Mouse (Mus musculus) lung, embryonic 16.5 days (tissue): ENCODE results near the gene Gm8369. TPM values are rescaled to one million over a fixed set of nuclear protein-coding genes. Genes with fewer than 3 reads are reported as not detected.

Experiments
- ATAC-seq: fragments of 200-750 bp; cut with Nextera tagmentation; 2 replicates; pipeline ENCODE4 v1.8.0; 2017; ENCODE audit warnings: low read depth, mild to moderate bottlenecking, moderate library complexity
- H3K27ac ChIP-seq: fragments of 300-500 bp; sonication (generic); 2 replicates; pipeline ENCODE4 v1.5.1; 2014; ENCODE audit warnings: mild to moderate bottlenecking, control low read depth, low read length
- H3K27me3 ChIP-seq: fragments of 300-500 bp; sonication (generic); 2 replicates; pipeline ENCODE4 v1.6.1; 2014; ENCODE audit warnings: low read depth, low read length, mixed read lengths; ENCODE audit not compliant: control insufficient read depth, insufficient read depth
- H3K36me3 ChIP-seq: fragments of 300-500 bp; sonication (generic); 2 replicates; pipeline ENCODE4 v1.6.1; 2014; ENCODE audit warnings: low read length; ENCODE audit not compliant: control insufficient read depth, insufficient read depth
- H3K4me1 ChIP-seq: fragments of 300-500 bp; sonication (generic); replicated peaks from 2 replicates; pipeline ENCODE4 v1.6.1; 2014; ENCODE audit warnings: low read length, mixed read lengths; ENCODE audit not compliant: control insufficient read depth, insufficient read depth
- H3K4me2 ChIP-seq: fragments of 300-500 bp; sonication (generic); 2 replicates; pipeline ENCODE4 v1.6.1; 2014; ENCODE audit warnings: low read depth, low read length, control low read depth
- H3K4me3 ChIP-seq: fragments of 300-500 bp; sonication (generic); 2 replicates; pipeline ENCODE4 v1.5.1; 2014; ENCODE audit warnings: mild to moderate bottlenecking, low read length, control low read depth
- H3K9ac ChIP-seq: fragments of 300-500 bp; sonication (generic); 2 replicates; pipeline ENCODE4 v1.6.1; 2014; ENCODE audit warnings: low read length, control low read depth
- H3K9me3 ChIP-seq: fragments of 300-500 bp; sonication (generic); 2 replicates; pipeline ENCODE4 v1.6.1; 2016; ENCODE audit warnings: low read length; ENCODE audit not compliant: control insufficient read depth
- WGBS: fragments of 180-500 bp; shearing (Covaris S2); extraction: QIAGEN DNeasy Blood & Tissue Kit; methylation state at CpG from one replicate; pipeline ENCODE4 v1.1.7; 2014; 5-methylcytosine and 5-hydroxymethylcytosine counted together
- polyA plus RNA-seq: library from polyadenylated mRNA; unstranded; fragments of >200 nt; fragmentation: Nextera tagmentation; extraction: Ambion mirVana; gene quantifications from 2 replicates; pipeline ENCODE4 v1.2.1, GENCODE M21; 2015

The Gm8369 gene
- polyA plus RNA-seq, 1 experiment from 2014 or later = not detected

GRCm38 (mm10) chr19:11482684-11483083 lies 3.1 kb upstream of the Gm8369 start:
- Histone ChIP-seq H3K36me3 (no peaks in the 10 kb centered on the region), H3K9me3 (no peaks in the 10 kb centered on the region), H3K27ac (no peak overlapping the region), H3K4me1 (no peaks in the 10 kb centered on the region), H3K4me2 (no peak overlapping the region), H3K9ac (no peak overlapping the region), H3K27me3 (no peaks in the 10 kb centered on the region), H3K4me3 (no peak overlapping the region)
- ATAC-seq = no peak
- WGBS = 79% methylated on average over 2 of the region's 2 CpGs

- Histone ChIP-seq H3K36me3 (no peaks in the 10 kb centered on the region), H3K9me3 (no peaks in the 10 kb centered on the region), H3K27me3 (no peaks in the 10 kb centered on the region), H3K4me3 (no peak overlapping the region), H3K27ac (no peak overlapping the region), H3K4me1 (no peaks in the 10 kb centered on the region), H3K4me2 (no peak overlapping the region), H3K9ac (no peak overlapping the region)
- ATAC-seq = no peak
- WGBS = 61% methylated on average over 4 of the region's 4 CpGs
These were observed 1.8 kb upstream of the Gm8369 start for GRCm38 (mm10) chr19:11483941-11484340.

GRCm38 (mm10) chr19:11484388-11484787 lies 1.4 kb upstream of the Gm8369 start:
- ATAC-seq = no peak
- 60% methylated on average over 3 of the region's 3 CpGs for WGBS
- H3K27me3 ChIP-seq = no peaks in the 10 kb centered on the region
- no peak overlapping the region for H3K27ac ChIP-seq
- H3K4me1 ChIP-seq = no peaks in the 10 kb centered on the region
- H3K4me2 ChIP-seq = no peak overlapping the region
- H3K4me3 ChIP-seq = no peak overlapping the region
- H3K36me3 ChIP-seq = no peaks in the 10 kb centered on the region
- no peaks in the 10 kb centered on the region for H3K9me3 ChIP-seq
- no peak overlapping the region for H3K9ac ChIP-seq

GRCm38 (mm10) chr19:11485266-11485665 lies 472 bp upstream of the Gm8369 start:
- H3K9me3 ChIP-seq = no peaks in the 10 kb centered on the region
- no peaks in the 10 kb centered on the region for H3K4me1 ChIP-seq
- H3K27ac ChIP-seq = no peak overlapping the region
- H3K36me3 ChIP-seq = no peaks in the 10 kb centered on the region
- ATAC-seq = no peak
- H3K4me3 ChIP-seq = no peak overlapping the region
- H3K9ac ChIP-seq = no peak overlapping the region
- no peaks in the 10 kb centered on the region for H3K27me3 ChIP-seq
- H3K4me2 ChIP-seq = no peak overlapping the region
- 74% methylated on average over 3 of the region's 3 CpGs for WGBS

GRCm38 (mm10) chr19:11486599-11486998 lies 861 bp downstream of the Gm8369 start:
- no peaks in the 10 kb centered on the region for H3K9me3 ChIP-seq
- no peak overlapping the region for H3K4me2 ChIP-seq
- H3K27ac ChIP-seq = no peak overlapping the region
- WGBS = 84% methylated on average over 1 of the region's 1 CpGs
- no peak overlapping the region for H3K4me3 ChIP-seq
- no peak overlapping the region for H3K9ac ChIP-seq
- H3K4me1 ChIP-seq = no peaks in the 10 kb centered on the region
- no peaks in the 10 kb centered on the region for H3K27me3 ChIP-seq
- no peaks in the 10 kb centered on the region for H3K36me3 ChIP-seq
- no peak for ATAC-seq

GRCm38 (mm10) chr19:11491406-11492189 lies 5.9 kb downstream of the Gm8369 start:
- Histone ChIP-seq H3K4me1 (no peaks in the 10 kb centered on the region), H3K4me2 (no peak overlapping the region), H3K9ac (no peak overlapping the region), H3K27me3 (no peaks in the 10 kb centered on the region), H3K9me3 (no peaks in the 10 kb centered on the region), H3K27ac (no peak overlapping the region), H3K36me3 (no peaks in the 10 kb centered on the region), H3K4me3 (no peak overlapping the region)
- no peak for ATAC-seq
- 57% methylated on average over 4 of the region's 4 CpGs for WGBS

- WGBS = 76% methylated on average over 1 of the region's 1 CpGs
- Histone ChIP-seq H3K9me3 (no peaks in the 10 kb centered on the region), H3K4me2 (no peak overlapping the region), H3K36me3 (no peaks in the 10 kb centered on the region), H3K4me1 (no peaks in the 10 kb centered on the region), H3K27me3 (no peaks in the 10 kb centered on the region), H3K4me3 (no peak overlapping the region), H3K9ac (no peak overlapping the region), H3K27ac (no peak overlapping the region)
- no peak for ATAC-seq
These were observed 6.9 kb downstream of the Gm8369 start for GRCm38 (mm10) chr19:11492671-11493070.

- H3K4me1 ChIP-seq = no peaks in the 10 kb centered on the region
- H3K36me3 ChIP-seq = no peaks in the 10 kb centered on the region
- no peak overlapping the region for H3K4me2 ChIP-seq
- no peaks in the 10 kb centered on the region for H3K27me3 ChIP-seq
- H3K9me3 ChIP-seq = no peaks in the 10 kb centered on the region
- H3K9ac ChIP-seq = no peak overlapping the region
- ATAC-seq = no peak
- WGBS = 56% methylated on average over 3 of the region's 3 CpGs
- no peak overlapping the region for H3K27ac ChIP-seq
- no peak overlapping the region for H3K4me3 ChIP-seq
These were observed 8.8 kb downstream of the Gm8369 start for GRCm38 (mm10) chr19:11494519-11494918.

GRCm38 (mm10) chr19:11496361-11496760 lies 10.6 kb downstream of the Gm8369 start:
- Histone ChIP-seq H3K27ac (no peak overlapping the region), H3K9me3 (no peaks in the 10 kb centered on the region), H3K27me3 (no peaks in the 10 kb centered on the region), H3K4me3 (no peak overlapping the region), H3K4me1 (no peaks in the 10 kb centered on the region), H3K9ac (no peak overlapping the region), H3K36me3 (no peaks in the 10 kb centered on the region), H3K4me2 (no peak overlapping the region)
- 77% methylated on average over 6 of the region's 6 CpGs for WGBS
- no peak for ATAC-seq
